Mouse (Mus musculus): Measurements from ENCODE around the gene Ebf1.
"Not testable (repeated sequence)": the region's sequence is repeated elsewhere in the genome, so short reads cannot be mapped to it uniquely, and the experiment has no call there.

Gene Ebf1

GRCm38 (mm10) chr11:44616788-44617712, at the start of gene Ebf1:
TSS of gene Ebf1 (plus strand) at chr11:44617317.
- DNase-seq, result peak; percentile 96

- DNase-seq, result not testable (repeated sequence)
Measured at GRCm38 (mm10) chr11:44570336-44570735, 46.8 kb upstream of the Ebf1 start.

- DNase-seq, result no peak
Measured at GRCm38 (mm10) chr11:44572781-44573180, 44.3 kb upstream of the Ebf1 start.

GRCm38 (mm10) chr11:44573396-44573795, 43.7 kb upstream of the Ebf1 start:
- DNase-seq, result no peak

GRCm38 (mm10) chr11:44574391-44574790, 42.7 kb upstream of the Ebf1 start:
- DNase-seq, result no peak

- DNase-seq, result no peak
Measured at GRCm38 (mm10) chr11:44574820-44575219, 42.3 kb upstream of the Ebf1 start.

GRCm38 (mm10) chr11:44577911-44578310, 39.2 kb upstream of the Ebf1 start:
- no peak for DNase-seq

- DNase-seq, result peak; percentile 55
Measured at GRCm38 (mm10) chr11:44581277-44581683, 35.8 kb upstream of the Ebf1 start.

- peak; percentile 87 for DNase-seq
Measured at GRCm38 (mm10) chr11:44586047-44586696, 30.9 kb upstream of the Ebf1 start.

- no peak for DNase-seq
Measured at GRCm38 (mm10) chr11:44593016-44593415, 24.1 kb upstream of the Ebf1 start.

- DNase-seq, result no peak
Measured at GRCm38 (mm10) chr11:44594768-44595167, 22.3 kb upstream of the Ebf1 start.

- no peak for DNase-seq
Measured at GRCm38 (mm10) chr11:44606881-44607280, 10.2 kb upstream of the Ebf1 start.

GRCm38 (mm10) chr11:44608646-44609045, 8.5 kb upstream of the Ebf1 start:
- DNase-seq, result no peak

- DNase-seq, result peak; percentile 92
Measured at GRCm38 (mm10) chr11:44610971-44611781, 5.9 kb upstream of the Ebf1 start.

GRCm38 (mm10) chr11:44612156-44612555, 5.0 kb upstream of the Ebf1 start:
- no peak for DNase-seq

- peak; percentile 43 for DNase-seq
Measured at GRCm38 (mm10) chr11:44612681-44613410, 4.3 kb upstream of the Ebf1 start.

GRCm38 (mm10) chr11:44613411-44614180, 3.5 kb upstream of the Ebf1 start:
- DNase-seq, result peak; percentile 26

- no peak for DNase-seq
Measured at GRCm38 (mm10) chr11:44616078-44616787, 884 bp upstream of the Ebf1 start.

- DNase-seq, result peak; percentile 75
Measured at GRCm38 (mm10) chr11:44617734-44618586, 843 bp downstream of the Ebf1 start.

Measured in retina, postnatal 1 day (tissue).